Mouse (Mus musculus) embryonic facial prominence, embryonic 13.5 days (tissue): Measurements from ENCODE around the gene Sumf2. TPM values are rescaled to one million over a fixed set of nuclear protein-coding genes. Genes with fewer than 3 reads are reported as not detected.

Experiments used
- ATAC-seq: fragments of 200-750 bp; cut with Nextera tagmentation; 2 replicates; pipeline ENCODE4 v1.8.0; 2017; ENCODE audit warnings: low read depth; ENCODE audit not compliant: insufficient number of reproducible peaks, insufficient read depth, low FRiP score, low TSS enrichment
- H3K27ac ChIP-seq: fragments of 300-500 bp; sonication (generic); 2 replicates; pipeline ENCODE4 v1.5.1; 2015; ENCODE audit warnings: moderate library complexity, mild to moderate bottlenecking, inconsistent platforms
- H3K27me3 ChIP-seq: fragments of 300-500 bp; sonication (generic); 2 replicates; pipeline ENCODE4 v1.6.1; 2015; ENCODE audit warnings: mild to moderate bottlenecking, inconsistent platforms
- H3K36me3 ChIP-seq: fragments of 300-500 bp; sonication (generic); 2 replicates; pipeline ENCODE4 v1.6.1; 2015; ENCODE audit warnings: mild to moderate bottlenecking, inconsistent platforms
- H3K4me1 ChIP-seq: fragments of 300-500 bp; sonication (generic); 2 replicates; pipeline ENCODE4 v1.6.1; 2015; ENCODE audit warnings: inconsistent platforms
- H3K4me2 ChIP-seq: fragments of 300-500 bp; sonication (generic); 2 replicates; pipeline ENCODE4 v1.6.1; 2015; ENCODE audit warnings: moderate library complexity, mild to moderate bottlenecking, inconsistent platforms
- H3K4me3 ChIP-seq: fragments of 300-500 bp; sonication (generic); 2 replicates; pipeline ENCODE4 v1.5.1; 2015; ENCODE audit warnings: mild to moderate bottlenecking, inconsistent platforms
- H3K9ac ChIP-seq: fragments of 300-500 bp; sonication (generic); 2 replicates; pipeline ENCODE4 v1.6.1; 2015; ENCODE audit warnings: mild to moderate bottlenecking, inconsistent platforms
- H3K9me3 ChIP-seq: fragments of 300-500 bp; sonication (generic); 2 replicates; pipeline ENCODE4 v1.6.1; 2016; ENCODE audit warnings: inconsistent platforms
- WGBS: fragments of 180-500 bp; shearing (Covaris S2); methylation state at CpG from one replicate; pipeline ENCODE4 v1.1.7; 2015; ENCODE audit warnings: mixed read lengths; 5-methylcytosine and 5-hydroxymethylcytosine counted together
- polyA plus RNA-seq: library from polyadenylated mRNA; unstranded; fragments of >200 nt; fragmentation: Nextera tagmentation; extraction: Ambion mirVana; gene quantifications from 2 replicates; pipeline ENCODE4 v1.2.1, GENCODE M21; 2015

The Sumf2 gene
- polyA plus RNA-seq, result 64.6 and 81.4 TPM in 2 replicates

DNA sequence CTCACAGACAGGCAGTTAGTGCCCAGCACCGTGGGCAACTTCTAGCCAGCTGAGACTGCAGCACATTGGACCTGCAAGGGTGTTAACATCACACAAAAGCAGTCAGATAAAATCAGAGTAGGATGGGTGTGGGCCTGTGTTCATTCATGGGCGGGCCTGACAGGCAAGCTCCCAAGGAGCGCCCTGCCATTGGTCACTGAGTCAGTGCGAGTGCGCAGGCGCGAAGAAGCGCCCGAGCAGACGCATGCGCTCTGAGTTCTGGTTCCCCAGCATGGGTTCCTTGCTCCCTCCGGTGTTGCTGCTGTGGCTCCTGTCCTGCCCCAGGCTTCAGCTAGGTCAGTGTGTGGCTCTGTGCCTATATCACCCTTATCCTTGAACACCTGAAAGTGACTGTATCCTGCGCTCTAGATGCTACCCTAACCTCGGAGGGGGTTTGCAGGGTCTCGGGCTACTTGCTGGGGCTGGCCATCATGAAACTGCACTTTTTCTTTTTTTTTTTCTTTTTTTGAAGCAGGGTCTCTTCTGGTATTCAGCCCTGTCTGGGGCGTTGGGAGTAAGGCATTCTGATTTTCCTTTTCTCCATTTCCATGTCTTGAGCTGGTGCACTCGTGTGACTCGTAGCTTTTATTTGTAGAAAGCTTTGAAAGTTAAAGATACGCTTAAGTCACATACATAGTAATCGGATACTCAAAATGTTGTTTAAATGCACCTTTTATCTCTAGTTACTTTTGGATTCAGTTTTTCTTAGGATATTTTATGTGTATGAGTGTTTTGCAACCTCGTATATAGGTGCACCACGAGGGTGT, at the start of gene Sumf2:
Gene Sumf2 (plus strand): TSS at position 235 of the 806 bp plus-strand sequence.
- no peaks in the 10 kb centered on the region for H3K9me3 ChIP-seq
- H3K9ac ChIP-seq, result peak within 1 kb of the TSS; percentile 83
- H3K27ac ChIP-seq, result peak within 1 kb of the TSS; percentile 48; the same call in 1 of the 2 replicates
- no peaks in the 10 kb centered on the region for H3K27me3 ChIP-seq
- peak; percentile 97 for ATAC-seq
- H3K36me3 ChIP-seq, result peaks cover 46% of the 10 kb centered on the region
- H3K4me1 ChIP-seq, result peaks cover 10% of the 10 kb centered on the region
- H3K4me3 ChIP-seq, result peak within 1 kb of the TSS; percentile 79
- 11% methylated on average over 22 of the region's 22 CpGs for WGBS
- H3K4me2 ChIP-seq, result peak within 1 kb of the TSS; percentile 68

GRCm38 (mm10) chr5:129844848-129845247, 1.9 kb upstream of the Sumf2 start:
- H3K9ac ChIP-seq, result no peak overlapping the region
- no peak overlapping the region for H3K27ac ChIP-seq
- H3K27me3 ChIP-seq, result no peaks in the 10 kb centered on the region
- H3K4me2 ChIP-seq, result no peak overlapping the region
- H3K4me3 ChIP-seq, result no peak overlapping the region
- 93% methylated on average over 5 of the region's 5 CpGs for WGBS
- no peaks in the 10 kb centered on the region for H3K9me3 ChIP-seq
- H3K36me3 ChIP-seq, result peaks cover 35% of the 10 kb centered on the region
- H3K4me1 ChIP-seq, result peaks cover 10% of the 10 kb centered on the region
- ATAC-seq, result no peak

GRCm38 (mm10) chr5:129847558-129847820, 703 bp downstream of the Sumf2 start:
- 62% methylated on average over 8 of the region's 8 CpGs for WGBS
- Histone ChIP-seq H3K9ac (peak overlapping the region; percentile 83), H3K27ac (no peak overlapping the region), H3K9me3 (no peaks in the 10 kb centered on the region), H3K4me1 (peaks cover 10% of the 10 kb centered on the region), H3K36me3 (peaks cover 46% of the 10 kb centered on the region), H3K4me2 (peak overlapping the region; percentile 68), H3K27me3 (no peaks in the 10 kb centered on the region), H3K4me3 (peak overlapping the region; percentile 79)
- ATAC-seq, result no peak

- H3K9me3 ChIP-seq, result no peaks in the 10 kb centered on the region
- H3K36me3 ChIP-seq, result peaks cover 76% of the 10 kb centered on the region
- ATAC-seq, result no peak
- no peak overlapping the region for H3K4me2 ChIP-seq
- H3K27ac ChIP-seq, result no peak overlapping the region
- H3K4me3 ChIP-seq, result no peak overlapping the region
- WGBS, result 33% methylated on average over 5 of the region's 5 CpGs
- no peaks in the 10 kb centered on the region for H3K4me1 ChIP-seq
- H3K27me3 ChIP-seq, result no peaks in the 10 kb centered on the region
- no peak overlapping the region for H3K9ac ChIP-seq
Measured at GRCm38 (mm10) chr5:129855163-129855562, 8.4 kb downstream of the Sumf2 start.

- Histone ChIP-seq H3K9ac (no peak overlapping the region), H3K36me3 (peaks cover 83% of the 10 kb centered on the region), H3K4me1 (no peaks in the 10 kb centered on the region), H3K4me2 (no peak overlapping the region), H3K27me3 (no peaks in the 10 kb centered on the region), H3K9me3 (no peaks in the 10 kb centered on the region), H3K4me3 (no peak overlapping the region), H3K27ac (no peak overlapping the region)
- ATAC-seq, result no peak
- WGBS, result 87% methylated on average over 5 of the region's 5 CpGs
Measured at GRCm38 (mm10) chr5:129856414-129856813, 9.6 kb downstream of the Sumf2 start.

DNA sequence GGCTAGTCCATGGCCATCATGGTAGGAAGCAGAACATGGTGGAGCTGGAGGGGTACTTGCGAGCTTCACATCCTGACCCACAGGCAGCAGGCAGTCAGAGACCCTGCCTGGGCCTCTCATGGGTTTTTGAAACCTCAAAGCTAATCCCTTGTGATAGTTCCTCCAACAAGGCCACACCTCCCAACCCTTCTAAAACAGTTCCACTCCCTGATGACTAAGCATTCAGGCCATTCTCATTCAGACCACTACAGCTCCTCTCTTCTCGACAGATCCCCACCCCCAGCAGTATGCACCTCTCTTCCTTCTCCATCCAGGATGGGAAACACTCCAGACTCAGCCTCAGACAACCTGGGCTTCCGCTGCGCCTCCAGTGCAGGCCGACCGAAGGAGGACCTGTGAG, 15.5 kb downstream of the Sumf2 start:
- WGBS, result 98% methylated on average over 6 of the region's 6 CpGs
- Histone ChIP-seq H3K9ac (no peak overlapping the region), H3K4me2 (no peak overlapping the region), H3K27ac (no peak overlapping the region), H3K9me3 (no peaks in the 10 kb centered on the region), H3K36me3 (peaks cover 53% of the 10 kb centered on the region), H3K4me3 (no peak overlapping the region), H3K27me3 (no peaks in the 10 kb centered on the region), H3K4me1 (peaks cover 6% of the 10 kb centered on the region)
- no peak for ATAC-seq

GRCm38 (mm10) chr5:129864467-129864866, 17.7 kb downstream of the Sumf2 start:
- peak overlapping the region; percentile 40; the same call in 1 of the 2 replicates for H3K4me2 ChIP-seq
- no peaks in the 10 kb centered on the region for H3K9me3 ChIP-seq
- no peak overlapping the region for H3K4me3 ChIP-seq
- H3K36me3 ChIP-seq, result peaks cover 36% of the 10 kb centered on the region
- H3K27me3 ChIP-seq, result no peaks in the 10 kb centered on the region
- peaks cover 6% of the 10 kb centered on the region for H3K4me1 ChIP-seq
- no peak overlapping the region for H3K27ac ChIP-seq
- 0 out of 2 replicates have a peak overlapping the region, but pooled peaks have one; percentile 46 for H3K9ac ChIP-seq
- WGBS, result 11% methylated on average over 18 of the region's 18 CpGs
- ATAC-seq, result no peak

- H3K27me3 ChIP-seq, result no peaks in the 10 kb centered on the region
- no peak overlapping the region for H3K9ac ChIP-seq
- WGBS, result 85% methylated on average over 12 of the region's 12 CpGs
- H3K27ac ChIP-seq, result no peak overlapping the region
- H3K36me3 ChIP-seq, result peaks cover 22% of the 10 kb centered on the region
- H3K4me2 ChIP-seq, result no peak overlapping the region
- H3K9me3 ChIP-seq, result no peaks in the 10 kb centered on the region
- no peak overlapping the region for H3K4me3 ChIP-seq
- ATAC-seq, result no peak
- H3K4me1 ChIP-seq, result peaks cover 6% of the 10 kb centered on the region
Measured at GRCm38 (mm10) chr5:129865841-129866240, 19.1 kb downstream of the Sumf2 start.

DNA sequence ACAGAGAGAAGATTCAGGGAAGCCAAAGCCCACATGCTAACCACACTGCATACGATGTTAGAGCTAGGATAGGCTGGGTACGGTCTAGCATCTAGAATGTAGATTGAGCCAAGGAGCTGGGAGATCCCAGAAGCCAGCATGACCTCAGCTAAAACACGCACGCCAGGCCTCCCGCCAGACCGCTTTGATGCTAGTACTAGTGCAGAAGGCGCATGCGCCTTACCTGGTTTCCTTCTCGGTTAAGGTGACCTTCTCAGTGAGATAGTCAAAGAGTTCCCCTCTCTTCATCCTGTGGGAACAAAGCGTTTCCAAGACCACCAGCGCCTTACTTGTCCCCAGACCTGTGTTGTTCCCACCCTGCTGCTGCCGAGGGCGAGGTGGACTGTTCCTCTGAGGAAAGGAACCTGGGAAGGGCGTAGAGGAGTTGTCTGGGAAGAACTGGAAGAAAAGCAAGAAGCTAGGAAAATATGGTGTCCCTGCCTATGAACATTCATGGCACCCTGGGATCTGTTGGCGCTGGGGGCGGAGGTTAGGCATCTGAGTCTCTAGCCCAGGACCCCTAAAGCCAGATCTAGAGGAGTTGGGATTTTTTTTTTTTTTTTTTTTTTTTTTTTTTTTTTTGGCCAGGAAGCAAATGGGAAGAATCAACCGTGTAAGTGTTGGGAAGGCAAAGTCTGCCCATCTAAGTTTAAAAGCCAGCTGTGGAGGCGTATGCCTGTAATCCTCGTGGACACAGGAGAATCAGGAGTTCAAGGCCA, 22.6 kb downstream of the Sumf2 start:
- ATAC-seq, result no peak
- Histone ChIP-seq H3K27ac (no peak overlapping the region), H3K4me2 (no peak overlapping the region), H3K4me1 (peaks cover 2% of the 10 kb centered on the region), H3K36me3 (no peaks in the 10 kb centered on the region), H3K4me3 (no peak overlapping the region), H3K27me3 (no peaks in the 10 kb centered on the region), H3K9ac (no peak overlapping the region), H3K9me3 (no peaks in the 10 kb centered on the region)
- 89% methylated on average over 19 of the region's 19 CpGs for WGBS

- no peak for ATAC-seq
- WGBS, result 68% methylated on average over 2 of the region's 2 CpGs
- Histone ChIP-seq H3K4me1 (no peaks in the 10 kb centered on the region), H3K27ac (no peak overlapping the region), H3K9me3 (no peaks in the 10 kb centered on the region), H3K9ac (no peak overlapping the region), H3K4me2 (no peak overlapping the region), H3K4me3 (no peak overlapping the region), H3K27me3 (no peaks in the 10 kb centered on the region), H3K36me3 (no peaks in the 10 kb centered on the region)
Measured at GRCm38 (mm10) chr5:129871238-129871637, 24.5 kb downstream of the Sumf2 start.

DNA sequence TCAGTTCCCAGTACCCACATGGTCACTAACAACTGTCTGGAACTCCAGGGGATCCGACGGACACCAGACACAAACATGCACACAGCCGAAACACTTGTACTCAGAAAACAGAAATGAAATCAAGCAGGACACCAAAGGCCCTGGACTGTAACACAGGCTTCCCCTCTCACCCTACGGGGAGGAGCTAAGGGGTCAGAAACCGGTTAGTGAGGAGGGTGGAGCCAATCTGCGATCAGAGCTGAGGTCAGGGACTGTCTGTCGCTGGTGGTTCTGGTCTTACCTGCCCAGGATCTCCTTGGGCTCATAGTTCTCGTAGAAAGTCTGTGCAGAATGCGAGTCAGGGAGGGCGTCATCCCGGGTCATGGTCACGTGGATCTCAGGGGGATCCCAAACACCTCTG, 27.2 kb downstream of the Sumf2 start:
- H3K36me3 ChIP-seq, result no peaks in the 10 kb centered on the region
- no peak overlapping the region for H3K9ac ChIP-seq
- no peak overlapping the region for H3K4me3 ChIP-seq
- no peak overlapping the region for H3K4me2 ChIP-seq
- no peak overlapping the region for H3K27ac ChIP-seq
- H3K9me3 ChIP-seq, result no peaks in the 10 kb centered on the region
- no peak for ATAC-seq
- 80% methylated on average over 12 of the region's 12 CpGs for WGBS
- no peaks in the 10 kb centered on the region for H3K4me1 ChIP-seq
- H3K27me3 ChIP-seq, result no peaks in the 10 kb centered on the region

GRCm38 (mm10) chr5:129875098-129875497, 28.3 kb downstream of the Sumf2 start:
- H3K9me3 ChIP-seq, result no peaks in the 10 kb centered on the region
- H3K4me3 ChIP-seq, result no peak overlapping the region
- H3K36me3 ChIP-seq, result peaks cover 3% of the 10 kb centered on the region; the same call in 1 of the 2 replicates
- H3K4me2 ChIP-seq, result no peak overlapping the region
- no peaks in the 10 kb centered on the region for H3K4me1 ChIP-seq
- 76% methylated on average over 11 of the region's 11 CpGs for whole genome bisulfite sequencing
- H3K27ac ChIP-seq, result no peak overlapping the region
- no peak for ATAC-seq
- no peaks in the 10 kb centered on the region for H3K27me3 ChIP-seq
- H3K9ac ChIP-seq, result no peak overlapping the region
